Mouse (Mus musculus): ENCODE results near the gene Twist1. TPM values are rescaled to one million over a fixed set of nuclear protein-coding genes. Genes with fewer than 3 reads are reported as not detected.
A peak's percentile ranks its signal among the peaks of the same experiment; 100 is the strongest.

The Twist1 gene
- polyA plus RNA-seq, 1 experiment from 2014 or later = 4.7 TPM

GRCm38 (mm10) chr12:33959206-33959605 lies 1.7 kb downstream of the Twist1 start:
- Histone ChIP-seq H3K27me3 (replicated peaks) (peaks cover 93% of the 10 kb centered on the region), H3K9ac (peak overlapping the region; percentile 89), H3K4me3 (peak overlapping the region; percentile 78), H3K9me3 (no peaks in the 10 kb centered on the region), H3K4me1 (peaks cover 32% of the 10 kb centered on the region), H3K4me2 (peak overlapping the region; percentile 77), H3K36me3 (no peaks in the 10 kb centered on the region), H3K27ac (replicated peaks) (peak overlapping the region; percentile 82)
- no peak for ATAC-seq (ENCODE audit: extremely low read depth, insufficient number of reproducible peaks, low FRiP score, low TSS enrichment)
- WGBS = 10% methylated on average over 6 of the region's 6 CpGs

- Histone ChIP-seq H3K36me3 (no peaks in the 10 kb centered on the region), H3K9ac (peak overlapping the region; percentile 67), H3K4me3 (peak overlapping the region; percentile 44), H3K4me2 (peak overlapping the region; percentile 53), H3K27ac (replicated peaks) (no peak overlapping the region), H3K9me3 (no peaks in the 10 kb centered on the region), H3K4me1 (peaks cover 32% of the 10 kb centered on the region), H3K27me3 (replicated peaks) (peaks cover 94% of the 10 kb centered on the region)
- WGBS = 29% methylated on average over 3 of the region's 3 CpGs
- no peak for ATAC-seq (ENCODE audit: extremely low read depth, insufficient number of reproducible peaks, low FRiP score, low TSS enrichment)
Measured at GRCm38 (mm10) chr12:33959846-33960245, 2.4 kb downstream of the Twist1 start.

- H3K9ac ChIP-seq = peak overlapping the region; percentile 47
- H3K9me3 ChIP-seq = no peaks in the 10 kb centered on the region
- peak overlapping the region; percentile 33 for H3K4me3 ChIP-seq
- no peaks in the 10 kb centered on the region for H3K36me3 ChIP-seq
- H3K27me3 ChIP-seq (replicated peaks) = peaks cover 93% of the 10 kb centered on the region
- no peak overlapping the region for H3K27ac ChIP-seq (replicated peaks)
- peak overlapping the region; percentile 36 for H3K4me2 ChIP-seq
- ATAC-seq (ENCODE audit: extremely low read depth, insufficient number of reproducible peaks, low FRiP score, low TSS enrichment) = no peak
- peaks cover 29% of the 10 kb centered on the region for H3K4me1 ChIP-seq
- 42% methylated on average over 5 of the region's 5 CpGs for WGBS
Measured at GRCm38 (mm10) chr12:33961013-33961412, 3.5 kb downstream of the Twist1 start.

- Histone ChIP-seq H3K9ac (peak overlapping the region; percentile 38; the same call in 1 of the 2 replicates), H3K4me3 (peak overlapping the region; percentile 33), H3K27me3 (replicated peaks) (peaks cover 91% of the 10 kb centered on the region), H3K27ac (replicated peaks) (0 out of 2 replicates have a peak overlapping the region, but pooled peaks have one; percentile 21), H3K9me3 (no peaks in the 10 kb centered on the region), H3K36me3 (no peaks in the 10 kb centered on the region), H3K4me1 (peaks cover 29% of the 10 kb centered on the region), H3K4me2 (peak overlapping the region; percentile 36)
- 16% methylated on average over 17 of the region's 17 CpGs for WGBS
- ATAC-seq (ENCODE audit: extremely low read depth, insufficient number of reproducible peaks, low FRiP score, low TSS enrichment) = no peak
Measured at GRCm38 (mm10) chr12:33962118-33962772, 4.8 kb downstream of the Twist1 start.

GRCm38 (mm10) chr12:33962773-33963130 lies 5.3 kb downstream of the Twist1 start:
- Histone ChIP-seq H3K4me2 (peak overlapping the region; percentile 36), H3K27me3 (replicated peaks) (peaks cover 92% of the 10 kb centered on the region), H3K9me3 (no peaks in the 10 kb centered on the region), H3K9ac (peak overlapping the region; percentile 20; the same call in 1 of the 2 replicates), H3K36me3 (no peaks in the 10 kb centered on the region), H3K4me1 (peaks cover 33% of the 10 kb centered on the region), H3K4me3 (peak overlapping the region; percentile 33), H3K27ac (replicated peaks) (peak overlapping the region; percentile 21; the same call in 1 of the 2 replicates)
- ATAC-seq (ENCODE audit: extremely low read depth, insufficient number of reproducible peaks, low FRiP score, low TSS enrichment) = no peak
- WGBS = 36% methylated on average over 9 of the region's 9 CpGs

- Histone ChIP-seq H3K27me3 (replicated peaks) (peaks cover 90% of the 10 kb centered on the region), H3K9me3 (no peaks in the 10 kb centered on the region), H3K36me3 (no peaks in the 10 kb centered on the region), H3K4me1 (peaks cover 35% of the 10 kb centered on the region), H3K27ac (replicated peaks) (no peak overlapping the region), H3K9ac (no peak overlapping the region), H3K4me3 (no peak overlapping the region), H3K4me2 (no peak overlapping the region; the same call in 1 of the 2 replicates)
- ATAC-seq (ENCODE audit: extremely low read depth, insufficient number of reproducible peaks, low FRiP score, low TSS enrichment) = no peak
- 20% methylated on average over 15 of the region's 15 CpGs for WGBS
Measured at GRCm38 (mm10) chr12:33963671-33964369, 6.3 kb downstream of the Twist1 start.

- ATAC-seq (ENCODE audit: extremely low read depth, insufficient number of reproducible peaks, low FRiP score, low TSS enrichment) = no peak
- Histone ChIP-seq H3K9me3 (no peaks in the 10 kb centered on the region), H3K9ac (no peak overlapping the region), H3K27ac (replicated peaks) (no peak overlapping the region), H3K4me2 (no peak overlapping the region), H3K4me3 (no peak overlapping the region), H3K27me3 (replicated peaks) (peaks cover 90% of the 10 kb centered on the region), H3K4me1 (peaks cover 30% of the 10 kb centered on the region), H3K36me3 (no peaks in the 10 kb centered on the region)
- WGBS = 41% methylated on average over 2 of the region's 2 CpGs
Measured at GRCm38 (mm10) chr12:33964427-33964826, 7.0 kb downstream of the Twist1 start.

GRCm38 (mm10) chr12:33965661-33966360 lies 8.3 kb downstream of the Twist1 start:
- Histone ChIP-seq H3K27ac (replicated peaks) (no peak overlapping the region), H3K4me1 (peaks cover 30% of the 10 kb centered on the region), H3K9ac (no peak overlapping the region), H3K27me3 (replicated peaks) (peaks cover 94% of the 10 kb centered on the region), H3K36me3 (no peaks in the 10 kb centered on the region), H3K4me3 (no peak overlapping the region; the same call in 1 of the 2 replicates), H3K9me3 (no peaks in the 10 kb centered on the region), H3K4me2 (peak overlapping the region; percentile 72)
- no peak for ATAC-seq (ENCODE audit: extremely low read depth, insufficient number of reproducible peaks, low FRiP score, low TSS enrichment)
- 11% methylated on average over 5 of the region's 5 CpGs for WGBS

- Histone ChIP-seq H3K9me3 (no peaks in the 10 kb centered on the region), H3K4me3 (peak overlapping the region; percentile 46), H3K27me3 (replicated peaks) (peaks cover 94% of the 10 kb centered on the region), H3K36me3 (no peaks in the 10 kb centered on the region), H3K9ac (peak overlapping the region; percentile 69), H3K27ac (replicated peaks) (peak overlapping the region; percentile 37; the same call in 1 of the 2 replicates), H3K4me2 (peak overlapping the region; percentile 72), H3K4me1 (peaks cover 30% of the 10 kb centered on the region)
- 1% methylated on average over 35 of the region's 35 CpGs for WGBS
- ATAC-seq (ENCODE audit: extremely low read depth, insufficient number of reproducible peaks, low FRiP score, low TSS enrichment) = no peak
Measured at GRCm38 (mm10) chr12:33966490-33967415, 9.3 kb downstream of the Twist1 start.

- under 1% methylated on average over 21 of the region's 21 CpGs for WGBS
- Histone ChIP-seq H3K36me3 (no peaks in the 10 kb centered on the region), H3K4me3 (peak overlapping the region; percentile 46), H3K4me2 (peak overlapping the region; percentile 72), H3K9me3 (no peaks in the 10 kb centered on the region), H3K4me1 (peaks cover 26% of the 10 kb centered on the region), H3K27me3 (replicated peaks) (peaks cover 90% of the 10 kb centered on the region), H3K9ac (peak overlapping the region; percentile 59), H3K27ac (replicated peaks) (0 out of 2 replicates have a peak overlapping the region, but pooled peaks have one; percentile 37)
- ATAC-seq (ENCODE audit: extremely low read depth, insufficient number of reproducible peaks, low FRiP score, low TSS enrichment) = no peak
Measured at GRCm38 (mm10) chr12:33967514-33967913, 10.0 kb downstream of the Twist1 start.
